Mouse (Mus musculus): ENCODE measurements around the gene Tut1.
"Not testable (repeated sequence)": the region's sequence is repeated elsewhere in the genome, so short reads cannot be mapped to it uniquely, and the experiment has no call there.

The Tut1 gene

DNA sequence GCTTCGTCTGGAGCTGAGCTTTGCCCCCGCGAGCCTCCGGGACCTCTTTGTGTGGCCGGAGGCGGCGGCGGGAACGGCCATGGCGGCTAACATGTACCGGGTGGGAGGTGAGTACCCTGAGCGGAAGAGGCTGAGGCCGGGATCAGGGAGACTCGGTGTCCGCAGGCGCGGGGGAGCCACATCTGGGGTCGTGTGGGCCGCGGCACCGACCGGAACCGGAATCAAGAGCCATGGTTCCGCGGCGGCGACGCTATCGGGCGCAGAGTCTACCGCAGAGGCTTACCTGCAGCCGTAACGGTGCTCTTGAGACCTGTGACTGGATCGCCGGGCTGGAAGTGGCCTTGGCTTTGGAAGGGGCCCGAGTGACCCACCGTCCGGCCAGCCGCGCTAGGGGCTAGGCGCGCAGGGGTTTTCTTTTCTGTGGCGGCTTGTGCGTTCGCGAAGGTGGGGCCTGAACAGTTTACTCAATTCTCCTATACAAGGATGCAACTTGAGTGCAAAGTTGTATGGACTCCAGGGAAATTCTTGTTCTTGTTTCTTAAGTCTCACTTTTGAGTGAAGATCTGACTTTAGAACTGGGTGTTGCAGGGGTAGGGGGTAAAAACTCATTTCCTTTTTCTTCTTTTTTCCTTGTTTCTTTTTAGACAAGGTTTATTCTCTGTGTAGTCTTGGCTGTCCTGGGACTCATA is 11.2 kb upstream of the Tut1 start:
- DNase-seq (ENCODE audit: low spot score), result peak; percentile 69

DNA sequence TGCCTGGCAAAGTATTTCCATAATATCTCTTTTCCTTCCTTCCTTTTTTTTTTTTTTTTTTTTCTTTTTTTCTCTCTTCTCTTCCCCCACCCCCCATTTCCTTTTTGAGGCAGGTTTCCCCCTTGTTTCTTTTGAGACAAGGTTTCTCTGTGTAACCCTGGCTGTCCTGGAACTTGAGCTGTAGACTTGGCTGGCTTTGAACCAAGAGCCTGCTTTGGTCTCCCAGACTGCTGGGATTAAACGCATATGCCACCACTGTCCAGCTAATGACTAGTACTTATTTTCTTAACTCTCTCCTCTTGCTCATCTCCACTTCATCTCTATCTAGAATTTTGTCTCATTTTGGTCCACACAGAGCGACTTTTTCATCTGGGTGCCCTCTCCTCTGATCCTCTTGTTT is 10.6 kb upstream of the Tut1 start:
- DNase-seq (ENCODE audit: low spot score), result no peak

DNA sequence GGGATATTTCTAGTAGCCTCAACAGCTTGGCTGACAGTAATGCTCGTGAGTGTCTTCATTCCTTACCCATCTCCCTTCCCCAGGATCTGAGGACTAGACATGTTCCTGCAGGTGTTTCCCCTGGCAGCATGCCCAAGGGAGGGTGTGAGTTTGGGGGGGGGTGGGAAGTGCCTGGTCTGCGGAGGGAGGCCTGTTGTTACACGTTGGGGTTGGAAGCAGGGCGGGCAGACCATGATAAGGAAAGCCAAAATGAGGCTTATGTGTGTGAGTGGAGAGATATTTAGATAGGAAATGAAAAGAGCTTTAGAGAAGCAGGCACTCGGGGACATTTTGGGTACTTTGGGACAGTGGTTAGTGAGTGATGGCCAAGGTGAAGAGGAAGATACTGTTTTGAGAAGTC is 9.6 kb upstream of the Tut1 start:
- DNase-seq (ENCODE audit: low spot score), result no peak

DNA sequence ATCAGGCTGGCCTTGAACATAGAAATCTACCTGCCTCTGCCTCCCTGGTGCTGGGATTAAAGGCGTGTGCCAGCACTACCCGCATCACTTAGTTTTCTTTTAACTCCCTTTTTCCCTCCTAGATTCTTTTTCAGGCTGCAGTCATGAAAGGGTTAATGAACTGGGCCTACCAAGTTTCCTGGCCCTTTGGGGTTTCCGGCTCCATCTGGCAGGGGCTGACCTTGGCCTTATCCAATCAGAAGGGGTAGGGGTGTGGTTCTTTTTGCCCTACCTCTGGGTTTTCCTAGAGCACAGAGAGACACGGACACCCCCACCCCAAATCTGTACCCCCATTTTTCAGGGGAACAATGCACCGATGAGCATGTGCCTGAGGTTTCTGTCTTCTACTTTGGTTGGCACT is 8.9 kb upstream of the Tut1 start:
- DNase-seq (ENCODE audit: low spot score), result peak; percentile 80

DNA sequence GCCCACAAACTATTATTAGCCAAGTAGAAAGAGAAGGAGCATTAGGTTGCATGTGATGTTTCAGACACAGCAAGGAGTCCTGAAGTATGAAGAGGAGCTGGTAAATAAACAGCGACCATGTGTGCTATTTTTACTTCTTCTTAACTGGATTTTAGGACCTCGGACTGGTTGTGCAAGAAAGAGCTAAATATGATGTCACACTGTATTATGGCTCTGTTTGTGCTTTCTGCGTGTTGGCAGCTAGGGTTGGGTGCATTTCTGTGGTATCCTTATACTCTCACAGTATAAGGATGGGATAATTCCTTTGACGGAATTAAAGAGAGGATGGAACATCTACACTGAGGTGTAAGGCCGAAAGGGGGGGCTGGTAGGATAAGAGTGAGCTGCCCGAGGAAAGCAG is 8.4 kb upstream of the Tut1 start:
- no peak for DNase-seq (ENCODE audit: low spot score)

DNA sequence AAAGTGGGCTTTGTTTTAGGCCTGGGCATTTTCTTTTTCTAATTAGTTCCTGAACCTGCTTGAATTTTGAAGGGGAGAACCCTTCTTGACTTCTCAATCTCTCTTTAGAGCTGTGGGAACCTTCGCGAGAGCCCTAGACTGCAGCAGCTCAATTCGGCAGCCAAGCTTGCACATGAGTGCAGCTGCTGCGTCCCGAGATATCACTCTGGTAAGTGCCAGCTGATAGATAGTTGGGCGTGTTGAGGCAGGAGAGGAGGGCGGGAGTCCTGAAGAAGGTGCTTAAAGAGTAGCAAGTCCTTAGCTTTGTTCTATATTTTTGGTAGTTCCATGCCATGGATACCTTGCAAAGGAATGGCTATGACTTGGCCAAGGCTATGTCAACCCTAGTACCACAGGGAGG is 6.7 kb upstream of the Tut1 start:
- no peak for DNase-seq (ENCODE audit: low spot score)

DNA sequence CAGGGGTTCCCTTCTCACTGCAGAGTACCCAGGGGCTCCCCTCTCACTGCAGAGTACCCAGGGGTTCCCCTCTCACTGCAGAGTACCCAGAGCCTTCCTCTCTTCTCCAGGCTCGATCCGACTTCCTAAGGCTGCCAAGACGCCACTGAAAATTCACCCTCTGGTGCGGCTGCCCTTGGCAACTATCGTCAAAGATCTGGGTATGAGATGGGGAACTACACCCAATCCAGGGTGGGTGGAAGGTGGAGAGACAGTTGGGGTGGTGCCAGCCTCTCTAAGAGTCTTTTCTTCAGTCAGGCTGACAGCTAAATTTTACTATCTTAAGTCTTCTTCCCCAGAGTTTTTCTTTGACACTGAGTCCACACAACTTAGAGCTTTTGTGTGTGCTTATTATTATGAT is 3.5 kb upstream of the Tut1 start:
- no peak for DNase-seq (ENCODE audit: low spot score)

- no peak for DNase-seq (ENCODE audit: low spot score)
Measured at GRCm38 (mm10) chr19:8952241-8952640, 1.4 kb upstream of the Tut1 start.

DNA sequence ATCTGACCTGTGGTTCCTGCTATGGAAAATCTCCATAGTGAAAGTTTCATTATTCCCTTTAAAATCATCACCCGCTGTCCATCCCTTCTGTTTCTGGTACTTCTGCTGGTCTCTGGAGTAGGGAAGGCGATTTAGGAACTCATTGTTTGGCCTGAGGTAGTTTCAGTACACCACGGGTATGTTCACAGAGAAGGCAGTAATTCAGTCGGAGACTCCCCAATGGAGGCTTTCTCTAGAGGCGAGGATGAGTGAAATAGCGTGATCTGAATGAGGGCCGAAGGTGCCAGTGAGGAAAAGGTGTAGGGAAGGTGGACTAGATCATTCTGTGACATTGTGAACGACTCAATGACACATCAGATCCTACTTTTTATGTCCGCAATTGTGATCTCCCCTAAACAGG is 524 bp downstream of the Tut1 start:
- DNase-seq (ENCODE audit: low spot score), result no peak

- DNase-seq (ENCODE audit: low spot score), result no peak
Measured at GRCm38 (mm10) chr19:8962256-8962655, 8.6 kb downstream of the Tut1 start.

DNA sequence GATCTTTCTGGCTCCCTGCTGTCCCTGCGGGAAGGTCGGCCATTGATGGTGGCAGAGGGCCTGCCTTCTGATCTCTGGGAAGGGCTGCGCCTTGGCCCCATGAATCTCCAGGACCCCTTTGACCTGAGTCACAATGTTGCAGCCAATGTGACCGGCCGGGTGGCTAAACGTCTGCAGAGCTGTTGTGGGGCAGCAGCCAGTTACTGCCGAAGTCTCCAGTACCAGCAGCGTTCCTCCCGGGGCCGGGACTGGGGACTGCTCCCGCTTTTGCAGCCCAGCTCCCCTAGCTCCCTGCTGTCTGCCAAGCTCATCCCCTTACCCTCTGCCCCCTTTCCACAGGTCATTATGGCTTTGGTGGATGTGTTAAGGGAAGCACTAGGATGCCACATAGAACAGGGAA is 11.4 kb downstream of the Tut1 start:
- DNase-seq (ENCODE audit: low spot score), result no peak

- DNase-seq (ENCODE audit: low spot score), result no peak
Measured at GRCm38 (mm10) chr19:8965771-8966170, 12.1 kb downstream of the Tut1 start.

- no peak for DNase-seq (ENCODE audit: low spot score)
Measured at GRCm38 (mm10) chr19:8966198-8966589, 12.5 kb downstream of the Tut1 start.

GRCm38 (mm10) chr19:8966590-8967372 is 13.1 kb downstream of the Tut1 start, which contains the start of gene Eef1g:
Gene Eef1g, plus strand, starts transcription at chr19:8967041.
- peak; percentile 98 for DNase-seq (ENCODE audit: low spot score)

- no peak for DNase-seq (ENCODE audit: low spot score)
Measured at GRCm38 (mm10) chr19:8967373-8967743, 13.7 kb downstream of the Tut1 start.

DNA sequence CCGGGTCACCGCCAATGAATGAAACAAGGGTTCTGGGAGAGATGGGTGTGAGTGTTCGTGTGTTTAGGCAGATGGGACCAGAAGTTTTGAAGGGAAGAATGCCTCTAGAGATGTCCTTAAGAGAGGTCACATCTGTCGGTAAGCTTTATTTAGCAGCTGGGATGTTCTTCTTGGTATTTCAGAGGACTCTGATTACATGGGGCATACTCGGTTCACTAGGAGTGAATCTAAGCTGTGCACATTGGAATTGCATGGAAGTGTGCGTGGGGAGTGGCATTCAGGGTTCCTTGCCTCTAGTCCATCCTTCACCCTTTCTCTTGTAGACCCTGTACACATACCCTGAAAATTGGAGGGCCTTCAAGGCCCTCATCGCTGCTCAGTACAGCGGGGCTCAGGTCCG is 14.2 kb downstream of the Tut1 start:
- DNase-seq (ENCODE audit: low spot score), result no peak

DNA sequence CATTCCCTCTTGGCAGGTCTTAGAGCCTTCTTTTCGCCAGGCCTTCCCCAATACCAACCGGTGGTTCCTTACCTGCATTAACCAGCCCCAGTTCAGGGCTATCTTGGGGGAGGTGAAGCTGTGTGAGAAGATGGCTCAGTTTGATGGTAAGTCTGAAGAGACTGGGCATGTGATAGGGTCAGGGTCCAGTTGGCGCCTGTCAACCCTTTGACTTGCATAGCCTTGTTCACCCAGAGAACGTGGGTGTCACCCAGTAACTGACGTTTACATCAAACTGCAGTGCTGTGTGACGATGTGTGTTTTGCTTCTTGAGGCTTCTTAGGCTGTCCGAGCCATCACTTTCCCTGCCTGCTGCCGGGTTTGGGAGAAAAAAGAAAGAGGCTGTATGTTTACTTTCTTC is 18.8 kb downstream of the Tut1 start:
- not testable (repeated sequence) for DNase-seq (ENCODE audit: low spot score)

DNA sequence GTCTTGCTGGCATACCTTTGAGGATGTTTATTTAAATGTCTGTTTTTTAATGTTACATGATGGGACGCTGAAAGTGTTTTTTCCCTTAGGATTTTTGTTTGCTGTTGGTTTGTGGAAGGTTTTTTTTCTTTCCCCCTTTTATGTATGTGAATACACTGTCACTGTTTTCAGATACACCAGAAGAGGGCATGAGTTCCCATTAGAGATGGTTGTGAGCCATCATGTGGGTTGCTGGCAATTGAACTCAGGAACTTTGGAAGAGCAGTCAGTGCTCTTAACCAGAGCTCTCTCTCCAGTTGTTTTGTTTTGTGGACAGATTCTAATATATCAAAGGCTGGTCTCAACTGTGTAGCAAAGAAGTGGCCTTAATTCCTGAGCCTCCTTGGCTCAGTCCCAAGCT is 21.0 kb downstream of the Tut1 start:
- DNase-seq (ENCODE audit: low spot score), result no peak

GRCm38 (mm10) chr19:8975491-8975890 is 21.8 kb downstream of the Tut1 start:
- no peak for DNase-seq (ENCODE audit: low spot score)

DNA sequence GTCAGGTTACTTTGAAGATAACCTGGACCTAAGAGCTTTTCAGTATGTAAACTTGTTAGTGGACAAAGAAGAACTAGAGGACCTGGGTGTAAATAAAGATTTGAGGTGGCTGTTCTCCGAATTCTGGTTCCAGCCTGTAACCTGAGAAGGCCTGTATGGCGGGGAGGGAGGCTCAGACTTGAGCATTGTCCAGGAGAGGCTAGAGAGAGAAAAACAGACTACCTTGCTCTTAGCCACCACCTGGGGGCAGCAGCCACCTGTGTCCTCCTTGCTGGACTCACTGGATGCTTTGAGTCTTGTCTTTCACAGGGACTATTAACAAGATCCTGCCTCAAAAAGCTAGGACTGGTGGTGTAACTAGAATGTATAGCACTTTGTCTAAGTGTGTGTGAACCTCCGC is 22.9 kb downstream of the Tut1 start:
- DNase-seq (ENCODE audit: low spot score), result peak; percentile 79

DNA sequence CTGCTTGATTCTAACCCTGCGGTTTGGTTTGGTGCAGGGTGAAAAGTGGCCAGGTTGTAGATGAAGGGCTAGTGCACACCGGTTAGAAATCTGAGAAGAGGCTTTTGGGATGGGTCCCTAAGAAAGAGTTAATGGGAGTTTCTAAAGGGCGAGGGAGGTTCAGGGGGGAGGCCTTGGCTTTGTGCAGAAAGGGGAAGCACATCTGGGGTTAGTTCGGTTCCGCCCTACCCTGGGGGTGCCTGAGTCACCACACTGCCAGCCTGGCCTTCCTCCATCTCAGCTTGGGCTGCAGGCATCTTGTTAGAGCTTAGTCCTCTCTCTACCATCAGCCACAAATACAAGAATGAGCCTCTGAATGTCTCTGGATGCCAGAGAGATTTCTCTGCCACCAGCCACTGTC is 27.1 kb downstream of the Tut1 start:
- no peak for DNase-seq (ENCODE audit: low spot score)

- no peak for DNase-seq (ENCODE audit: low spot score)
Measured at GRCm38 (mm10) chr19:8981450-8982168, 28.0 kb downstream of the Tut1 start.
